Mouse (Mus musculus) gonadal fat pad, adult 2 months (tissue): Measurements from ENCODE around the gene Gm20662. TPM values are rescaled to one million over a fixed set of nuclear protein-coding genes. Genes with fewer than 3 reads are reported as not detected.

Source experiments
- DNase-seq: peaks from one replicate; pipeline ENCODE4 v3.0.0-alpha.2; 2012; ENCODE audit warnings: low read depth
- polyA plus RNA-seq: library from polyadenylated mRNA; depleted of rRNA; stranded (reverse); fragments of >200 nt; gene quantifications from 2 replicates; pipeline ENCODE4 v1.2.3, GENCODE M21; 2012; rRNA removed

Gene Gm20662
- polyA plus RNA-seq, 1 experiment = 3.8 TPM

- DNase-seq = no peak
These were observed 86.9 kb downstream of the Gm20662 start, which contains the start of gene Rnf123 for GRCm38 (mm10) chr9:108082988-108083431. TSS of gene Rnf123 (minus strand) at chr9:108083346.

- no peak for DNase-seq
These were observed 87.4 kb downstream of the Gm20662 start for GRCm38 (mm10) chr9:108083561-108083960.

DNA sequence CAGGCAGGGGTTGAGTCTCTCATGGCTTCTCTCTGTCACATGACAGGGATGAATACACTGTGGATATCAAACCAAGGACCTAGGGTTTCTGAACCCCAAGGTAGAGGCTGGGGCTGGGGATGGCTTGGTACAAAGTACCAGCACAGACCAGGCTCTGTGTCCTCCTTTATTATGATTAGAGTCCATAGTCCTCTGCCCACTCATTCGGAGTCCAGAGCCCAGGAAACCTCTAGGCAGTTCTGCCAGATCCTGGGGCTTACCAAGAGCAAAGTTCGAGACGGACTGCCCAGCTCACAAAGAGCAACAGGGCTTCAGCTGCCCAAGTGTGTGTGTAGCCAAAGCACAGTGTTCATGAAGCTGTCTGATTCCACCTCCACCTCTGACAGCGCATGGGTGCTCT lies 89.1 kb downstream of the Gm20662 start:
- no peak for DNase-seq

GRCm38 (mm10) chr9:108090611-108091120 lies 94.5 kb downstream of the Gm20662 start:
- no peak for DNase-seq

DNA sequence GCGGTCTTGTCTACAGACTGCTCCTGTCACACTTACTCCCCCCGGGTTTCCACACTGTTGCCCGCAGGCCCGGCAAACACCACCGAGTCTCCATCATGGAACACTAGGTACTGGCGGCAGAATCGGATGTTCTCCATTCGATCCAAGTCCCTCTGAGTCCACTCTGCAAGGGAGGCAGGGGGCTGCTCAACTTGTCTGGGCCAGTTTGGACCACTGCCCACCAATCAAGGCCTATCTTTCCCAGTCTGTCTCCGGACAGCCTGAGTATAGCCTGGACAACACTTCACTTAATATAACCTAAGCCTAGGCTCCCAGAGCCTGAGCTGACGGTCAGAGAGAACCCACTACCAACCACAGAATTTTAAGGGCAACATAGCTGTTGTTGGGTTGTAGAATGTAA lies 97.4 kb downstream of the Gm20662 start:
- DNase-seq = no peak

GRCm38 (mm10) chr9:108094184-108094941 lies 98.2 kb downstream of the Gm20662 start, which contains the start of gene Apeh:
TSS of gene Apeh (minus strand) at chr9:108094606.
- DNase-seq = no peak

Other genes starting within 250 kb of the Gm20662 start
- gene Rbm5, start 225.4 kb upstream of the Gm20662 start, polyA plus RNA-seq = 59.3 and 73.5 TPM in 2 replicates
- gene Rbm6, start 123.1 kb upstream of the Gm20662 start, polyA plus RNA-seq = 19.0 and 20.9 TPM in 2 replicates
- 24.5 and 26.2 TPM in 2 replicates for gene Mon1a, start 108.2 kb upstream of the Gm20662 start, polyA plus RNA-seq
- 34.3 and 40.2 TPM in 2 replicates for gene Mst1r, start 89.5 kb upstream of the Gm20662 start, polyA plus RNA-seq
- 2.3 and 3.1 TPM in 2 replicates for gene Actl11, start 67.9 kb upstream of the Gm20662 start, polyA plus RNA-seq
- gene Camkv, start 60.7 kb upstream of the Gm20662 start, polyA plus RNA-seq = 0.84 and 0.92 TPM in 2 replicates
- gene Traip, start 46.2 kb upstream of the Gm20662 start, polyA plus RNA-seq = 0.81 and 1.2 TPM in 2 replicates
- gene Uba7, start 20.8 kb upstream of the Gm20662 start, polyA plus RNA-seq = 43.3 and 65.1 TPM in 2 replicates
- gene Gm20661, start 13.3 kb upstream of the Gm20662 start, polyA plus RNA-seq = 0.84 and 1.0 TPM in 2 replicates
- gene Inka1, start 10.5 kb upstream of the Gm20662 start, polyA plus RNA-seq = 16.2 and 20.8 TPM in 2 replicates
- gene Cdhr4, start 3.9 kb upstream of the Gm20662 start, polyA plus RNA-seq = 13.0 and 14.5 TPM in 2 replicates
- gene Ip6k1, start 6.2 kb downstream of the Gm20662 start, polyA plus RNA-seq = 94.3 and 97.5 TPM in 2 replicates
- gene Gmppb, start 52.9 kb downstream of the Gm20662 start, polyA plus RNA-seq = 51.3 and 52.0 TPM in 2 replicates
- 9.0 and 9.8 TPM in 2 replicates for gene Amigo3, start 56.8 kb downstream of the Gm20662 start, polyA plus RNA-seq
- 0.32 and 0.94 TPM in 2 replicates for gene Mst1, start 84.1 kb downstream of the Gm20662 start, polyA plus RNA-seq
- 69.5 and 90.7 TPM in 2 replicates for gene Rnf123, start 87.0 kb downstream of the Gm20662 start, polyA plus RNA-seq
- gene Apeh, start 98.3 kb downstream of the Gm20662 start, polyA plus RNA-seq = 94.2 and 118 TPM in 2 replicates
- gene Bsn, start 194.0 kb downstream of the Gm20662 start, polyA plus RNA-seq = 1.5 and 1.9 TPM in 2 replicates